Mouse (Mus musculus) E14TG2a.4 (cell line): ENCODE measurements at regions not wholly inside any gene's neighbourhood (a gene's known extent, or its start where the extent isn't known, plus 50 kb on each side); places are given as distances from the start of the nearest gene placed in this dataset.

ENCODE experiments used
- CTCF ChIP-seq: conservative IDR thresholded peaks from 2 replicates; pipeline ENCODE4 v1.5.1; 2014; ENCODE audit warnings: low read length
- NANOG ChIP-seq: IDR thresholded peaks from 2 replicates; pipeline ENCODE4 v1.6.1; 2014; ENCODE audit warnings: borderline replicate concordance, low read length, mixed read lengths
- POU5F1 ChIP-seq: IDR thresholded peaks from 2 replicates; pipeline ENCODE4 v1.6.1; 2014; ENCODE audit warnings: low read length, borderline replicate concordance

DNA sequence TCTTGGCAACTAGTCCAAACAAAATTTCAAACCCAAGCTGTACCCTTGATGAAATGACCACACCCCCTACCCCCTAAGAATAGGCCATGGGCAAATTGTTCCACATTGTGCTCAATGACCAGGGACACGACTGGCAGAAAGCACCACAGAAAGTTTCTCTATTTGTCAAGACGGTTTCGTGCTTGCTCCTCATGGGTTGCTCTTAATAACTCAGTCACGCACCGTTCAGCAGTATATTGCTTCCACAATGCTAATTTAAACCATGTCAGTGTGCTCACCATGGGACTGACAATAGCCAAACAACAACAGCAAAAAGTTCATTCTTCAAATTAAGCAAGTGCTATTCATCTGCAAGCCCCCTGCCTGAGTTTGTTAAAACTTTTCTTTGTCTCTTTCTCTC is 444.6 kb downstream of the Wdr11 start:
- TF ChIP-seq CTCF (no peak), POU5F1 (no peak), NANOG (no peak)
